Mouse (Mus musculus) bone marrow macrophage, adult 2 months (primary cell): ENCODE data around the gene Nat8f1. TPM values are rescaled to one million over a fixed set of nuclear protein-coding genes. Genes with fewer than 3 reads are reported as not detected.
"Not testable (repeated sequence)": the region's sequence is repeated elsewhere in the genome, so short reads cannot be mapped to it uniquely, and the experiment has no call there.

ENCODE experiments used
- H3K27ac ChIP-seq: 2 replicates; pipeline ENCODE4 v1.5.1; 2012; ENCODE audit warnings: low read depth, low read length; ENCODE audit not compliant: insufficient read depth
- H3K4me1 ChIP-seq: 2 replicates; pipeline ENCODE4 v1.6.1; 2012; ENCODE audit warnings: low read length; ENCODE audit not compliant: control insufficient read depth, insufficient read depth
- H3K4me3 ChIP-seq: 2 replicates; pipeline ENCODE4 v1.5.1; 2012; ENCODE audit warnings: mild to moderate bottlenecking, low read length, moderate library complexity; ENCODE audit not compliant: insufficient read depth
- CTCF ChIP-seq: IDR thresholded peaks from 2 replicates; pipeline ENCODE4 v1.5.1; 2012; ENCODE audit warnings: low read depth, mild to moderate bottlenecking, low read length, moderate library complexity
- POLR2A ChIP-seq: IDR thresholded peaks from 2 replicates; pipeline ENCODE4 v1.6.1; 2012; ENCODE audit warnings: mild to moderate bottlenecking, low read depth, low read length, borderline replicate concordance
- polyA plus RNA-seq: library from polyadenylated mRNA; stranded (reverse); fragments of >200 nt; gene quantifications from 2 replicates; pipeline ENCODE4 v1.2.4, GENCODE M21; 2012; ENCODE audit not compliant: missing spikeins, insufficient read depth, insufficient read length

Nat8f1 gene
- polyA plus RNA-seq, result 3.9 and 9.7 TPM in 2 replicates

- peak; percentile 87; the same call in 1 of the 2 replicates for TF ChIP-seq POLR2A
- peak within 1 kb of the TSS; percentile 84 for H3K27ac ChIP-seq
- H3K4me1 ChIP-seq, result not testable (repeated sequence)
- peak within 1 kb of the TSS; percentile 69 for H3K4me3 ChIP-seq
These were observed at the start of gene Nat8f1 for GRCm38 (mm10) chr6:85915539-85916513. Nat8f1 (minus strand) TSS chr6:85915687.

- TF ChIP-seq POLR2A (0 out of 2 replicates have a peak, but pooled peaks have one; percentile 26), CTCF (no peak)
- H3K27ac ChIP-seq, result peak within 1 kb of the TSS; percentile 93
- H3K4me3 ChIP-seq, result peak within 1 kb of the TSS; percentile 88
- peaks cover 6% of the 10 kb centered on the region for H3K4me1 ChIP-seq
These were observed 45.9 kb upstream of the Nat8f1 start, which contains the start of gene Dusp11 for GRCm38 (mm10) chr6:85961101-85962091. Dusp11 (minus strand) TSS chr6:85961667.

DNA sequence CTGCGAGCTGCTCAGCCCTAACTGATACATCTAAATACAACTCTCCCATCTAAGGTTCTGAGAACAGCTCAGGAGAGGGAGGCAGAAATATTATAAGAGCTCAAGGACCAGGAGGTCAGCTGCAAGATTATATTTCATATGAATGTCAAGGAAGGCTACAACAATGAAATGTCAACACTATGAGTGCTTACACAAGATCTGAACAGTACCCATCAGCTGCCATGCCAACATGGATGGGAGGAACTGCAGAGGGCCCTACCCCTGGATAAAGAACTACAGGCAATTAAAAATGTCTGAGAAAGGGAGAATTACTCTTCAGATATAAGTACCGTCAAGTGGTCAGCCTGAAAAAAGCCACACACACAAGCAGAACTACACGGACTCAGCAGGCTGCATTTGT is 42.1 kb upstream of the Nat8f1 start:
- Histone ChIP-seq H3K4me1 (peaks cover 3% of the 10 kb centered on the region), H3K27ac (no peak overlapping the region), H3K4me3 (no peak overlapping the region)
- TF ChIP-seq POLR2A, result no peak

- H3K27ac ChIP-seq, result no peak overlapping the region
- H3K4me3 ChIP-seq, result no peak overlapping the region
- no peak for TF ChIP-seq CTCF
- no peak for TF ChIP-seq POLR2A
- no peaks in the 10 kb centered on the region for H3K4me1 ChIP-seq
These were observed 33.1 kb upstream of the Nat8f1 start for GRCm38 (mm10) chr6:85948549-85948948.

- Histone ChIP-seq H3K27ac (no peak overlapping the region), H3K4me1 (peaks cover 3% of the 10 kb centered on the region), H3K4me3 (no peak overlapping the region)
- TF ChIP-seq CTCF, result no peak
- TF ChIP-seq POLR2A, result no peak
These were observed 27.0 kb upstream of the Nat8f1 start for GRCm38 (mm10) chr6:85942469-85942868.

- TF ChIP-seq CTCF, result no peak
- no peak for TF ChIP-seq POLR2A
These were observed 23.2 kb upstream of the Nat8f1 start for GRCm38 (mm10) chr6:85938701-85939100.

DNA sequence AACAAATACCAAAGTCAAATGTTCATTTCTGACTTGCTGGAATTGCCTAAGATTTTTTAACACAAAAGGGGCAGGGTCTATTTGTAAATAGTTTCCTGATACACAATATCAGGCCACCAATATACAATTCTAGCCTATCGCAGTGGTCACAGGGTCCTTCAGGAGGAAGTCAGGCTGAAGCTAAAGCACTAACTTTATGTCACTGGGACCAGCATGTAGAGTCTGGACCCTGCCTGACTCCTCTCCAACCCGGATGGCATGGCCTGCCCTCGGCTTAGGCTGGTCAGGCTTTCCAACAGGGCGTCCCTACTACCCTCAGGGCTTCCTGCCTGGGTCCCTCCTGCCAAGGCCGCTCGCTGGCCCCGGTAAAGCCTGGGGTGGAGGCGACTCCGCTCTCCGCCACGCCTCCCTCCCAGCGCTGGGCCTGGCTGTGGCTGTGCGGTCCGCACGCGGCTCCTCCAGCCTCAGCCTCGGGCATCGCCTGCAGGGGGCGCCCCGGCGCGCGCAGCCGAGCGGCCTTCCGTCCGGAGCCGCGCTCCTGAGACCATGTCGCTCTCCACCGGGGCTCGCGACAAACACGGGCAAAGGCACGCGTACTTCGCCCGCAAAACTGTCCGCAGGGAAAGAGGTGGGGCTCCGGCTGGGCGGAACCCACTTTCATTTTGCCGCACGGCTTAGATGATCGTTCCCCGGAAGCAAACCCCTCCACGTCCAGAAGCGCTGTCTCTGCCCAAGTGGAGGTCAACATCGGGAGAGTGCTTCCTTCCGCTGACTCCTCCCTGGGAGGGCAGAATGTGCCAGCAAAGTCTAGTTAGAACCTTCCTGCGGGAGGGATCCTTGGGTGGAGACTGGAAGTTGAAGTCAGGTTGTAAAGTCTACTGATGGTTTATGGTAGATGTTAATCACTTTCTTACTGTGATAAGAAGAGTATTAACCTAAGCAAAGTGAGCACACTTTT is 21.3 kb upstream of the Nat8f1 start:
- H3K27ac ChIP-seq, result peak overlapping the region; percentile 68
- not testable (repeated sequence) for H3K4me1 ChIP-seq
- H3K4me3 ChIP-seq, result peak overlapping the region; percentile 62

More at GRCm38 (mm10) chr6:85938701-85939100, 23.2 kb upstream of the Nat8f1 start:
- Histone ChIP-seq H3K27ac (no peak overlapping the region), H3K4me3 (no peak overlapping the region), H3K4me1 (peaks cover 5% of the 10 kb centered on the region)

DNA sequence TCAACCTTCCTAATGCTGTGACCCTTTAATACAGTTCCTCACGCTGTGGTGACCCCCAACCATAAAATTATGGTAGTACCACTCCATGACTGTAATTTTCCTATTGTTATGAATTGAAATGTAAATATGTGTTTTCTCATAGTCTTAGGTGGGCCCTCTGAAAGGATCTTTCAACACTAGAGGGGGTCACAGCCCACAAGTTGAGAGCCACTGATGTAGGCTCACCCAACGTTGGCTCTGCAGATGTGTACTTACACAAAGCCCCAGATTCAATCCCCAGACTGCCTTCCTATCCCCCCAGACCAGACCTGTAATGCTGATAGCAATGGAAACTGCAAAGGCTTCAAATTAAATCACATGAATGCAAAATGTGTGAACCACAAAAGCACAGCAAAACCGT is 20.2 kb upstream of the Nat8f1 start:
- Histone ChIP-seq H3K4me3 (no peak overlapping the region), H3K4me1 (peaks cover 5% of the 10 kb centered on the region), H3K27ac (no peak overlapping the region)
- TF ChIP-seq POLR2A (no peak), CTCF (no peak)

GRCm38 (mm10) chr6:85934047-85934446 is 18.6 kb upstream of the Nat8f1 start:
- H3K4me1 ChIP-seq, result peaks cover 5% of the 10 kb centered on the region
- TF ChIP-seq POLR2A (no peak), CTCF (no peak)
- no peak overlapping the region for H3K4me3 ChIP-seq
- no peak overlapping the region for H3K27ac ChIP-seq
